Mouse (Mus musculus): ENCODE results near the gene Atp10b.
"Not testable (repeated sequence)": the region's sequence is repeated elsewhere in the genome, so short reads cannot be mapped to it uniquely, and the experiment has no call there.

The Atp10b gene

DNA sequence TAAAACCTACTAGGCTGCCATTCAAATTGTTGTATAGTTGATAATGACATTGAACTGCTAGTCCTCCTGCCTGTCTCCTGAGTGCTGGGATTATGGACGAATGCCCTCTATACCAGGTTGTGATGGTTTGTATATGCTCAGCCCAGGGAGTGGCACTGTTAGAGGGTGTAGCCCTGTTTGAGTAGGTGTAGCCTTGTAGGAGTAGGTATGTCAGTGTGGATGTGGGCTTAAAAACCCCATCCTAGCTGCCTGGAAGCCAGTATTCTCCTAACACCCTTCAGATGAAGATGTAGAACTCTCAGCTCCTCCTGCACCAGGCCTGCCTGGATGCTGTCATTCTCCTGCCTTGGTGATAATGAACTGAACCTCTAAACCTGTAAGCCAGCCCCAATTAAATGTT, at the start of gene Atp10b:
Atp10b (plus strand) TSS at position 301 of the 400 bp plus-strand sequence.
- no peak for DNase-seq (ENCODE audit: low read depth, low spot score)

GRCm38 (mm10) chr11:43101357-43101756, 48.3 kb upstream of the Atp10b start:
- no peak for DNase-seq (ENCODE audit: low read depth, low spot score)

- DNase-seq (ENCODE audit: low read depth, low spot score) = no peak
Observed at GRCm38 (mm10) chr11:43125908-43126477, 23.7 kb upstream of the Atp10b start.

- DNase-seq (ENCODE audit: low read depth, low spot score) = not testable (repeated sequence)
Observed at GRCm38 (mm10) chr11:43126573-43126972, 23.1 kb upstream of the Atp10b start.

- DNase-seq (ENCODE audit: low read depth, low spot score) = no peak
Observed at GRCm38 (mm10) chr11:43141296-43141695, 8.4 kb upstream of the Atp10b start.

DNA sequence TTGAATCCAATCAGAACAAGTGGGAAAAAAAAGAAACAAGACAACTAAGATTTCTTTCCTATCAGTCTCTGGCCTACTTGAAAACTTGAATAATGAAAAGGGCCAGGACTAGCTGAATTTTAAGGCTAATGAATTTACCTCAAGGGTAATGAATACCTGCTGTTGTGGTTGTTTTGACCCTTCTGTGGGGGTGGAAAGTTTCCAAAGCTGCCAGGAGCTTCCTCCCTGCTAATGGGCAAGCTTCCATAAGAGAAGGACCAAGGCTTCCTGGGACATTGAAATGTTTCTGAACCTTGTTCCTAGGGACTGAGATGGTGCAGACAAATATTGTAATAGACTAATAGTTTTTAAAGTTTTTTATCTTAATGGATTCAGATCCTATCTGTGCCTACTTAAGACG, 6.9 kb upstream of the Atp10b start:
- DNase-seq (ENCODE audit: low read depth, low spot score) = no peak

DNA sequence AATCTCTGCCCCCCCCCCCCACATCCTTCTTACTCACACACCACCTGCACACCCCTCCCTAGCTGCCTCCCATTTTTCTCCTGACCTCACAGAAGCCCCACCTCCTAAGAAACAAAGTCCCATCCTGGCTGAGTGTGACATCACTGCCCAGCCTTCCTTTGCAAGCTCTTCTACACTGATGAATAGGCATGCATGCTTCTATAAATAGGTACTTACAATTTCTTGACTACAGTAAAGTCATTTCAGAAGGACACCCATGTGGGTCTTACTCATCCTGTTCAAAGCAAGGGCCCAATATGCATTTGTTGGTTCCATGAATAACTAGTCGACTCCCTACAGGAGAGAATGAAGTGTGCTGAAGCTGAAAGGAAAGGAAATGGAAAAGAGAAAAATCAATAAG, 5.5 kb upstream of the Atp10b start:
- DNase-seq (ENCODE audit: low read depth, low spot score) = no peak

DNA sequence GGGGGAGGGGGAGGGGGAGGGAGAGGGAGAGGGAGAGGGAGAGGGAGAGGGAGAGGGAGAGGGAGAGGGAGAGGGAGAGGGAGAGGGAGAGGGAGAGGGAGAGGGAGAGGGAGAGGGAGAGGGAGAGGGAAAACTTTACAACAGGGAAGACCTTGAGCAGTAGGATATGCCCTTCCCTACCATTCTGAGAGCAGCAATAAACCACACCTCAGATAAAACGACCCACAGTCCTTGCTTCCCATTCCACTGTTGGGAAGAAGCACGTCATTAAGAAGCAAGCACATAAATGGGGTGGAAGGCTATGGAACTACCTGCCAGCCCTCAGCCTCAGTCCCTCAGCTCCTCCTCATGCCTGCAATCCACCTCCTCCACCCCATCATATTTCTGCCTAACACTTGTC, 4.8 kb upstream of the Atp10b start:
- not testable (repeated sequence) for DNase-seq (ENCODE audit: low read depth, low spot score)

DNA sequence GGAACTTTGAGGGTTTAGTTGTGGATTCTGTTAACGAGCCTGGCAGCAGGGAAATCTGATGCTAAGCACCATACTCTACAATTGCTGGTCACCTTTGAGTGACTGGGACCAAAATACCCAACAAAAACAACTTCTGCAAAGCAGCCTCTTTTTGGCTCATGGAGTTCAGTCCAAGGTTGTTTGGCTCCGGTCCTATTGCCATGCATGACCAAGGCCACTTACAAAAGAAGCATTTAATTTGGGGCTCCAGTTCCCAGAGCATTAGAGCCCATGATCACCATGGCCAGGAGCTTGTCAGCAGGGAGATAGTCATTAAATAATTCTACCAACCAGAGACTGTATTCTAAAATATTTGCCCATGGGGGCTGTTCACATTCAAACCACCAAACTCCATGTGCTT, 2.3 kb upstream of the Atp10b start:
- DNase-seq (ENCODE audit: low read depth, low spot score) = no peak

GRCm38 (mm10) chr11:43148341-43148740, 1.3 kb upstream of the Atp10b start:
- no peak for DNase-seq (ENCODE audit: low read depth, low spot score)

GRCm38 (mm10) chr11:43155004-43155403, 5.3 kb downstream of the Atp10b start:
- DNase-seq (ENCODE audit: low read depth, low spot score) = no peak

GRCm38 (mm10) chr11:43155417-43155816, 5.7 kb downstream of the Atp10b start:
- DNase-seq (ENCODE audit: low read depth, low spot score) = no peak

- DNase-seq (ENCODE audit: low read depth, low spot score) = no peak
Observed at GRCm38 (mm10) chr11:43158814-43159213, 9.1 kb downstream of the Atp10b start.

GRCm38 (mm10) chr11:43160188-43160942, 10.7 kb downstream of the Atp10b start:
- no peak for DNase-seq (ENCODE audit: low read depth, low spot score)

DNA sequence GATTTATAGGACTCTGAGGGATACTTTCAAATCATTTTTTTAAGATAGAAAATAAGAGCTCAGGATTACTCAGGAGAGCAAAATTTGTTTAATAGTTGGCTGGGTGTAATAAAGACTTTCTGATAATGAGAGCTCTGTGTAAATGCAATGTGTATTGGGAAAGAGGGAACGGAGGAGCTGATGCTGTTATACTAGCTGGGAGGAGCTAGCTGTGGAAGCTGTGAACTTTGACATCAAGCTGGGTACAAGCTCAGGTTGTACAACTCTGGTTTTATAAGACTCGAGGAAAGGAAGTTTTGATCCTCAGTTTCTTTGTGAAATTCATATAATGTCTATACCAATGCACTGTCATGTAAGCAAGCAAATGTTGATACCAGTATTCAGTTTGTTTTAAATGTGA, 20.9 kb downstream of the Atp10b start:
- DNase-seq (ENCODE audit: low read depth, low spot score) = no peak

DNA sequence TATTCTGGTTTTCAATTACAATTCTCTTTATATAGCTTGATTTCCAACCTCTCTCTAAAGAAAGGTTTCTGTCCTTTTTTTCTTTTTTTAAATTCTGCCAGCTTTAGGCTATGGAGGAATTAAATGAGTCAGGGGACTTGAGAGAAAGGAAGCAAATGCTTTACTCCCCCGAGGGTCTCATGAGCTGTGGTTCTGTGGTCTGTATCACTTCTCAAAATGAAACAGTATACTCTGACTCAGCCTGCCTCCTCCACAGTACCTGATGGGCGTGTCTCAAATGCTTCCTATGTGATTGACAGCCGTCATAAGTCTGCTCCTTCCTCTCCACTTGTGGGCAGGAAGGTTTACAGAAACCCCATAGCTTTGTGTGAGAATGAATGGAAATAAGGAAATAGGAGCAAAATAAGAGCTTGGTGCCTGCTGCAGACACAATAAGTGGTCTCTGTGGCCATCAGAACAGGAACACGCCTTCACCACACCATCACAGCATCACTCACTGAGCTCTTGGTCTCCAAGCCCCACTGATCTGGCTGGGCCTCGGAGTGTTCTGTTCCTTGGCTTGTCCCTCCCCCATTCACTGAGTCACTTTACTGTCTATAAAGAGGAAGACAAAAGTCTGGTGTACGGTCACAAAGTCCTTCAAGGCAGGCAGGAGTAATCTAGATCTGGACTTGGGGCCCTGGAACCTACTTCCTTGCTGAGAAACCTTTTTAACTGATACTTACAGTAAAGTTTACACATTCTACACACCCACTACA, 24.9 kb downstream of the Atp10b start:
- DNase-seq (ENCODE audit: low read depth, low spot score) = no peak

- no peak for DNase-seq (ENCODE audit: low read depth, low spot score)
Observed at GRCm38 (mm10) chr11:43182401-43182800, 32.7 kb downstream of the Atp10b start.

DNA sequence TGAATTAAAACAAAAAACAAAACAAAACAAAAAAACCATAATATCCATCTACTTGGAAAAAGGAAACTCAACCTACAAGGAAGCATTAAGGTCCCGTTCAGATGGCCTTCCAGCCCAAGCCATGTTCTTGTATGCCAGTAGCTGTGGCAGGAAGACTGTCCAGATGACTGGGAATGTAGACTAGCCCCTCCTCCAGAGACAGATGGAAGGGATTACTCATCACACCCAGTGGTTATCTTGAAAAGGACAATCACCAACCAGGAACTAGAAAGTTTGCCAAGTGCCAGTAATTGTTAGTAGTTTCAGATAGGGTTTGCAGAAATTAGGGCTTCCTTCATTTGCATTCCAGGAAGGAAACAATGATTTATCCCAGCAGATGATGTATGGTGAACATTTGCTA, 33.1 kb downstream of the Atp10b start:
- no peak for DNase-seq (ENCODE audit: low read depth, low spot score)

DNA sequence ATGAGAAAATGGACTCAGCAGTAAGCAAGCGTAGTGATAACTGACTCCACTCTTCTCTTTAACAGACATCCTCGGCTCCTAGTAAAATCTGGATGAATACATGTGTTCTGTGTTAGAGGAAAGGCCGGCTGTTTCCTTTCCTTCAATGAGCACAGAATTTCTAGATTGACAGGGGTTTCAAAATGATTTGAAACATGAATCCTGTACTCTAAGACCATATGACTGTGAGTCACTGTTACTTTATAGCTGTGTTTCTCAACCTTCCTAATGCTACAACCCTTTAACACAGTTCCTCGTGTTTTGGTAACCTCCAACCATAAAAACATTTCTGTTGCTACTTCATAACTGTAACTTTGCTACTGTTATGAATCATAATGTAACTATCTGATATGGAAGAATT, 33.8 kb downstream of the Atp10b start:
- no peak for DNase-seq (ENCODE audit: low read depth, low spot score)

- DNase-seq (ENCODE audit: low read depth, low spot score) = no peak
Observed at GRCm38 (mm10) chr11:43186291-43186690, 36.6 kb downstream of the Atp10b start.

- no peak for DNase-seq (ENCODE audit: low read depth, low spot score)
Observed at GRCm38 (mm10) chr11:43189817-43190593, 40.3 kb downstream of the Atp10b start.

DNA sequence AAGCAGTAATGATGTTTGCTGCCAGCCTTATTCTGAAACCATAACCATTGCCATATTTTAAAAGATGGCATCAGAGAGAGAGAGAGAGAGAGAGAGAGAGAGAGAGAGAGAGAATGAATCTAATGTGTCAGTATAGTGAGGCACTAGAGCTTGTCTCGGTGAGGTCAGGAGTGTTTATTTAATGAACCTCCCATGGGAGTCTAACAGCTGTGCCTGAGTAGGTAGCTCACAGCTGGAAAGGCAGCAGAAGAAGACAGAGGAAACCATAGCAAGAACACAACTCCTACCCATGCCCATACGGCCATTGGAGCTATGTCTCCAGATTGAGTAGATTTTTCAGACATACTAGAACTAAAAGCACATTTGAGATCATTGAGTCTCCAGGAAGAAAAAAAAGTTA, 49.1 kb downstream of the Atp10b start:
- no peak for DNase-seq (ENCODE audit: low read depth, low spot score)

Data from retina, adult 2 months (tissue).